Mouse (Mus musculus) right cerebral cortex, postnatal 25 days (tissue): Measurements from ENCODE around the gene Kdm5b.
A peak's percentile ranks its signal among the peaks of the same experiment; 100 is the strongest.
"Not testable (repeated sequence)": the region's sequence is repeated elsewhere in the genome, so short reads cannot be mapped to it uniquely, and the experiment has no call there.

Experiments used
- DNase-seq: peaks from one replicate; pipeline ENCODE4 v3.0.0; 2022

Kdm5b gene

DNA sequence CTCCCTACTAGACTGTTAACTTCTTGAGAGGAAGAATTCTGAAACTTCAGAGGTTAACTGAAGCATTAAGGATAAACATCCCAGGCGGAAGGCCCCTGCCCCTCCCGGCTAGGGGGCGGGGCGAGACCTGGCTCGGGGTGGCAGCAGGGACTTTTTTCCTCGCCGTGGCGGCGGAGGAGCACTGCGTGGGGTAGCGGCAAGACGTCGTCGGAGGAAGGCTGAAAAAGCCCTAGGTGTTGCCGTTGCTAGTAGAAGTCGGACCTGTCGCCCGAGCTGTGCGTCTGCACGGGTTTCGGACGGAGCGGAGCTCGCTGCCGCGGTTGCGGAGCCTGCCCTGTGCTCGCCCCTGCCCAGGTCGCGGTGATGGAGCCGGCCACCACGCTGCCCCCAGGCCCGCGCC lies at the start of gene Kdm5b:
Kdm5b (plus strand) TSS at position 196 of the 400 bp plus-strand sequence.
- DNase-seq: peak; percentile 87

GRCm38 (mm10) chr1:134512183-134512582 lies 47.8 kb upstream of the Kdm5b start:
- DNase-seq: no peak

DNA sequence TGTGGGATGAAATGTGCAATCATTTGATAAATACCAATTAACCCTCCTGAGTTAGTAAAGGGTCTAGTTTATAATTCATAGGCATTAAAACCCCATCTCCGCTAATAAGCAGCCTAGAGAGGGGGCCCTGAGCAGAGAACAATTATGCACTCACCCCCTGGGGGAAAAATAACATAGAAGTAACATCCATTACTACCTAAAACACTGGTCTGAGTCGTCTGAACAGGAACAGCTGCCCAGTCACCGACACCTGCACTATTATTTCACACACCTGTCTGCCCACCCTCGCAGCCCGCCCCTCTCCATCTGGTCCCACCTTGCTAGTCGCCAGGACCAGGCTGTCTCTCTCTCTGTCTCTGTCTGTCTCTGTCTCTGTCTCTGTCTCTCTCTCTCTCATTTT lies 47.4 kb upstream of the Kdm5b start:
- no peak for DNase-seq

DNA sequence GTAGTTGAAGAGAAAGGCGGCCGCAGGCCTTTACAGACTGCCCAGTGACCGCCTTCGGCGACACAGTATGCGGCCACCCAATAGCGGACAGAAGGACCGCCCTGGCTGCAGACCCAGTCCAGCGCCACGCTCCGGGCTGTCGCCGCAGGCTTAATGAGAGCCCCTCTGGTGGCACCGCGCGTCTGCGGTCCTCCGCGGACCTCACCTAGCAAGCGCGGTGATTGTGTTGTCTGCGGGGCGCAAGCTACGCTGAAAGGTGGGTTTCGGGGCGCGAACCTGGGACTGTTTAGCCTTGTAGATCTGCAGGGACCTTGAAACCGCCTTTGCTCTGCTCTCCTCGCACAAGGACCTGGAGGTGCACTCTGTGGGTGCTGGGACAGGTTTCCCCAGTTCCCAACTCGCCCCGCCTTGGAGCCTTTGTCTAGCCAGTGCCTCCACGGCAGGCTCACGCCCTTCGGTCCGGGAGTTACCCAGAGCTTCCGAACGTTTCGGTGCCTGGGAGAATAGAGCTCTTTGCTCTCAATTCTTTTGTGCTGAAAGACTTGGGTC lies 46.6 kb upstream of the Kdm5b start:
- DNase-seq: no peak

DNA sequence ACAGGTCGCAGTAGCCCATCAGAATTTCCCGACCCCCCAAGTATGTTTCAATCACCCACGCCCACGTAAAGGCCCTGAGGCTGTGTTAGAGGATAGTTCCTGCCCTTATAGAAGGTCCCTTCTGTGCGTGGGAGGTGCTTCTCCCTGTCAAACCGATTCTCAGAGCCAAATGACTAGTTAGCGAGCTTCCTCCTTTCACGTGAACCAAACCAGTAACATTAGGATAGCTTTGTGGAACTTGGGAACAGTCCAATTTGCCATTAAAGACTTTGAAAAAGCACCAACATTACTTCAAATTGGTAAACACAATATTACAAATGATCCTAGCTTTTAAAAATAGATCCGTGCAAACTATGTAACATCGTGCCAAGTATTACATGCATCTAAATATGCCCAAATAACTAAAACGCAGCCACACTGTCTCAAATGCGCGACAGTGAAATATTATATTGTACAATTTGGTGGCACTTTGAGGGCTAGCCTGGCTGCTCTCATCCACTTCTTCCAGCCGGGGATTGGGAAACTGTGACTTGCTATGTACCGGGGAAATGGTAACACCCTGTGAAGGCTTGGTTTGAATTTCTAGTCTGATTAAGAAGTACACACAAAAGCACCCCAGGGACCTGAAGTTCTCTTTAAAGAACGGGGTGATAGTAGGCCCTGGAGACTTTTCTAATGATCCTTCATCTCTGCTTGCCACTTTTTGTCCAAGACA lies 45.9 kb upstream of the Kdm5b start:
- DNase-seq: no peak

DNA sequence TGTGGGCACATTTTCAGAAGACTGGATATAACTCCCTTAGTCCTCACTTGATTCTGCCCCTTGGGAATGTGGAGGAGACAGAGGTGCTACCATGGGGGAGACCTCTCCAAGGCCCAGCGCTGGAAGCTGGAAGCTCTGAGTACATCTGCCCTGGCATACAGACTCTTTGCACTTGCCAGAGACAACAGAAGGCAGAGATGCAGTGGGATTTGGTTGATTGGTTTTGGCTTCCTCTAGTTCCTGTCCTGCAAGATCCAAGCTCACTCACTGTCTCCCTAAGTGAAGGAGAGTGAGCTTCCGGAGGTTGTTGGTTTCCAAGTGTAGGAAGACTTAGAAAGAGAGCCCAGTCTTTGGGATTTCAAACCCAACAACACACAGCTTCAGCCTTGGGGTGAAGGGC lies 44.1 kb upstream of the Kdm5b start:
- no peak for DNase-seq

GRCm38 (mm10) chr1:134516491-134517198 lies 43.3 kb upstream of the Kdm5b start:
- no peak for DNase-seq

- DNase-seq: not testable (repeated sequence)
These were observed 42.1 kb upstream of the Kdm5b start for GRCm38 (mm10) chr1:134517841-134518240.

GRCm38 (mm10) chr1:134518677-134519076 lies 41.3 kb upstream of the Kdm5b start:
- peak; percentile 65 for DNase-seq

DNA sequence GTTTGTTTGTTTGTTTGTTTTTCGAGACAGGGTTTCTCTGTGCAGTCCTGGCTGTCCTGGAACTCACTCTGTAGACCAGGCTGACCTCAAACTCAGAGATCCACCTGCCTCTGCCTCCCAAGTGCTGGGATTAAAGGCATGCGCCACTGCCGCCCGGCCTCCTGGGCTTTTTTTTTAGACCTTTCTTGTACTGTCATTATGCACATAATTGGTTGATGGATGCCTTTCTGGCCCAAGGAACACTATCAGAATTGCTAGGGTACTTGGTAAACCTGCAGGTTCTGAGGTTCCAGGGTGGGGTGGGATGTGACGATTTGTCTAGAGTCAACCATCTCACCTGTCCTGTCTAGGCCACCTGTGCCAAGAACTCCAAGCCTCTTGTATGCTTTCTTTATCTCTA lies 40.8 kb upstream of the Kdm5b start:
- not testable (repeated sequence) for DNase-seq

DNA sequence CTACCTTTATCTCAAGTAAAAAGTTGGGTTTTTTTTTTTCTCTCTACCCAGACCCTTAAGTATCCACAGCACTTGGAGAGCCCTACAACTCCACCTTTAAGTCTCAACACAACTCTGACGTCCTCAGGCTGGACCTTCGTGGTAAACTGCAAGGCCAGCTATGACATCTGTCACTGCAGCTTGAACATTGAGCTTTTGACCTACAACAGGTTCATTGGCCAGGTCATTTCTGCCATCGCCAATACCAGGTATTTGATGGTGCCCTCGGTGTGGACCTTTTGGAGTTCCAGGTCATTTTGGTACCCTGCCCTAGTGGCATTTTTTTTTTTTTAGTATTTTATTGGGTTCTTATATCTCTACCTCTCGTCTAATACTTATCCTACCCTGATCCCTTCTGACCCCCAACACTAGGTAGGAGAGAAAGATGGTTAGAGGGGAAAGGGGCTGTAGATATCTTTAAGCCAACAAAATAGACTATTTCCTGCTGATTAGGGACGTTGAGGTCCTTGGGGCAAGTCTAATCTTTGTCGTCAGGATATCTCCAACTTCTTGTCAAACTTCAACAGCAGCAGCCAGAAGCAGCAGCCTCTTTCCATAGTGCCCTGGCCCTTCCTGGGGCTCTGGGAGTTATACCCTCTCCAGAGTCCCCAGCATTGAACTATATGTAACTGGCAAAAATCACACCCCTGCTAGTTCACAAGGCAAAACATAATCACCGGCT lies 39.8 kb upstream of the Kdm5b start:
- no peak for DNase-seq

DNA sequence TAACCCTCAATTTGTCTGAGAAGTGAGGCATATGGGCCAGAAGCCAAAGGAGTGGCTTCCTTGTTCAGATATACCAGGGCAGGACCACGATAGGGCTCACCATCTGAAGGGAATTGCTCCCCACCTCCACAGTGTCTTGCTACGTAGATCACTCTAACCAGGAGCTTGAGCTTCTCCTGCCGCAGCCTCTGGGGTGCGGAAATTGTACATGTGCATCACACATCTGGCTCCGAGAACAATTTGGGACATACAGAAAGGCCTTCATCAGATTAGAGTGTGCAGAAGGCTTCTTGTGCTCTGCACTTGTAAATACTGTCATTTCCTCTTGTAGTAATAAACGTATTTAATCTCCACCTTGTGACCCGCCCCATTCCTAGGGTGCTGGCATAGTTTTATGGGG lies 38.8 kb upstream of the Kdm5b start:
- no peak for DNase-seq

- no peak for DNase-seq
These were observed 37.6 kb upstream of the Kdm5b start for GRCm38 (mm10) chr1:134522325-134522724.

DNA sequence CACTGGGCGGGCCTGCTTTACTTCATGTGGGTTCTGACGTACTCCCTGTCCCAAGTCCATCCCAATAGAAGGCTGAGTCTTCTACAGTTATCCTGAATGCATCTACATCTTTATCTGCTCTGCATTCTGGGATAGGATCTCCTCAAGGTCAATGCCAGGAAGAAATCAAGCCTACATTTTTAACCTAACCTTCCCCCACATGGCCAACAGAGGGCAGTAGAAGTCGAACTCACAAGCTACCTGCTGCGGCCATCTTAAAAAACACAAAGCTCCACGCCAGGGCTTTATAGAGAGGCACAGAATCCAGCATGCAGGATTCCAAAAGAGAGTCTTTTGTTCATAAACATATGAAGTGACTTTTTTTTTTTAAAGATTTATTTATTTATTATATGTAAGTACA lies 35.5 kb upstream of the Kdm5b start:
- DNase-seq: no peak

- DNase-seq: no peak
These were observed 35.0 kb upstream of the Kdm5b start for GRCm38 (mm10) chr1:134525015-134525414.

- no peak for DNase-seq
These were observed 33.2 kb upstream of the Kdm5b start for GRCm38 (mm10) chr1:134526752-134527151.

DNA sequence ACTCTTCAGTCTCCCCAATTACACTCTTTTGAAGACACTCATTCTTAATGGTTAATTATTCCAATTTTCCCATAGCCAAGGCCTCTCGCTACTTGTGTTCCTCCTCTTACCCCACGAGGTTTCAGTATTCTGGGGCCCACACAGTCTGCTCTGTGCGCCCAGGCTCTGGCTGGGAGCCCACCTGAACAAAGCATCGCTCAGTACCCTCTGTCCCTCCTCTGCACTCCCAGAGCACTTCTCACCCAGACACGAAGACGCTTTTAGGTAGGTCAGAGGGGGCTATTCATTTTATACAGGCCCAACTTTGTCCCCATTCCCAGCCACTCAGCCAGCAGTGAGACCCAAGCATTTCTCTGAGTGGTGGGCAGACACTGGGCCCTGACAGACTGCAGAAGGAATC lies 29.4 kb upstream of the Kdm5b start:
- DNase-seq: no peak

DNA sequence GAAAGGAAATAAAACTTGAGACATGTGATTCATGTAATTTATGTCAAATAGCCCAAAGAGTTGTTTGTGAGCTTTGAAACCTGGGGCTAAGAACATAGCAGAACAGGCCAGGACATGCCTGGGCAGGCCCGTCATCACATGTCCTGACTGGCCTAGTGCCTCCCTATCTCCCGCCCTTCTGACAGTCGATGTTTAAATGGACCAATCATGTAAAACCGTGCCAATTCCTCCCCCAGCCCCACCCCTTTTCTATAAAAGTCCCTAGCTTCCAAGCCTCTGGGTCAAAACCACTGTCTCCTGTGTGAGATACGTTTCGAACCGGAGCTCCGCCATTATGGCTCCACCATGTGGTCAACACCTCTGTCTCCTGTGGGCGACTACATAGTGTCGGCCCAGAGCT lies 26.3 kb upstream of the Kdm5b start:
- not testable (repeated sequence) for DNase-seq

DNA sequence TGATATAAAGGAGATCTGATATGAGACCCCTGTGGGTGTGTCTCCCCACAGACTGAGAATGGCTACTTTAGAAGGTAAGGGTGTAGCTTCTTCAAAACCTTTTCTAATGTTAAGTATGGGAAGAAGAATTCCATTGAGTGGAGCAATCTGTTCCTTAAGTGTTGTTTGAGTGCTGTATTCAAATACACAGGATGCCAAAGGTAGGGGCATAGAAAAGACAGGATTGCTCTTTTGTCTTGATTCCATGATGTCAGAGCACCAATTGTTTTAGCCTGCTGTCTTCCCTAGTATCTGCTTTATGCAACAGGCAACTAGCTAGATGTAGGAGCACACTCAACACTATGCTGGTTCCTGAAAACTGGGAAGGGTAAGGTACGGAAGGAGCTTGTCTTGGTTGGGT lies 24.9 kb upstream of the Kdm5b start:
- DNase-seq: no peak

DNA sequence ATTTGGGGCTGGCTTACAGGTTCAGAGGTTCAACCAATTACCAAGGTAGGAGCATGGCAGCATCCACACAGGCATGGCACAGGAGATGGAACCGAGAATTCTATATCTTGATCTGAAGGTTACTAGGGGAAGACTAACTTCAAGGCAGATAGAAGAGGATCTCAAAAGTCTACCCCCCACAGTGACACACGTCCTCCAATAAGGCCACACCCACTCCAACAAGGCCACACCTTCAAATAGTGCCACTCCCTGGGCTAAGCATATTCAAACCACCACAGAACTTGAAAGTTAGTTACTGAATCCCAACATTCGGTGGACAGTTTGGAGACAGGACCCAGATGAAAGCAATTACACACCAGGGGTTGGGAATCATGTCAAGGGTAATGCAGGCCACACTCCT lies 24.5 kb upstream of the Kdm5b start:
- no peak for DNase-seq

DNA sequence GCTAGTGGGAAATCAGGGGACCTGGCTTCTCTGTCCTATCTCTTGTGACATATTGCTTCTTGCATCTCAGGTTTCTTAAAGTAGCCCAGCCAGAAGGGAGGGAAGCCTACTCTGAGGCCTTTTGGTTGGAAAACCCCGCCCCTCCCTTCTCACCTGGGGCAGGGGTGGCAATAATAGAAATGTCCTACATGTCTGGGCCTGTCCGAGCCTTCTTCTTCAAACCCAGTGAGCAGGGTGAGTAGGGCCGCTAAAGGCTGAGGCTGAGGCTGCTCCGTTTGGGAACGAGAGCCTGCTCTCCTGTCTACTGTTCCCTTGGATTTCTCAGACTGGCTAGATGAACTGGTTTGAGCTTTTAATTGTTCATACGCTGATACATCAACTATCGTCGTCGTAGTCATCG lies 19.4 kb upstream of the Kdm5b start:
- DNase-seq: no peak

GRCm38 (mm10) chr1:134548231-134548630 lies 11.7 kb upstream of the Kdm5b start:
- DNase-seq: no peak

- no peak for DNase-seq
These were observed 10.3 kb upstream of the Kdm5b start, which contains the start of gene Mgat4e for GRCm38 (mm10) chr1:134549632-134550132. Gene Mgat4e (minus strand): TSS chr1:134549682.
